Mouse (Mus musculus): ENCODE results near the gene Fam20b. TPM values are rescaled to one million over a fixed set of nuclear protein-coding genes. Genes with fewer than 3 reads are reported as not detected.

The Fam20b gene
- polyA plus RNA-seq, 1 experiment from 2014 or later, result 22.2 TPM

GRCm38 (mm10) chr1:156641808-156642207 is 77.1 kb downstream of the Fam20b start:
- no peak for DNase-seq (ENCODE audit: low spot score)
- no peak overlapping the region for H3K9ac ChIP-seq (ENCODE audit: low read depth, low read length)
- ATAC-seq (replicated peaks; ENCODE audit: low FRiP score), result peak; percentile 60; the same call in 1 of the 2 replicates
- peaks cover 26% of the 10 kb centered on the region for H3K36me3 ChIP-seq (ENCODE audit: control insufficient read depth, insufficient read depth, low read length)
- no peak overlapping the region for H3K4me3 ChIP-seq (ENCODE audit: low read depth, low read length)
- no peak overlapping the region for H3K4me2 ChIP-seq
- no peaks in the 10 kb centered on the region for H3K27me3 ChIP-seq (replicated peaks; ENCODE audit: control insufficient read depth, insufficient read depth, low read length)
- no peaks in the 10 kb centered on the region for H3K9me3 ChIP-seq (ENCODE audit: control insufficient read depth, low read length)
- H3K4me1 ChIP-seq (replicated peaks; ENCODE audit: control insufficient read depth, insufficient read depth, low read length), result peaks cover 12% of the 10 kb centered on the region
- H3K27ac ChIP-seq (ENCODE audit: low read depth, low read length), result no peak overlapping the region
- WGBS, result 68% methylated on average over 10 of the region's 10 CpGs

- Histone ChIP-seq H3K9me3 (ENCODE audit: control insufficient read depth, low read length) (no peaks in the 10 kb centered on the region), H3K4me1 (replicated peaks; ENCODE audit: control insufficient read depth, insufficient read depth, low read length) (peaks cover 12% of the 10 kb centered on the region), H3K27me3 (replicated peaks; ENCODE audit: control insufficient read depth, insufficient read depth, low read length) (no peaks in the 10 kb centered on the region), H3K4me2 (no peak overlapping the region), H3K9ac (ENCODE audit: low read depth, low read length) (no peak overlapping the region), H3K36me3 (ENCODE audit: control insufficient read depth, insufficient read depth, low read length) (peaks cover 29% of the 10 kb centered on the region), H3K27ac (ENCODE audit: low read depth, low read length) (no peak overlapping the region), H3K4me3 (ENCODE audit: low read depth, low read length) (no peak overlapping the region)
- DNase-seq (ENCODE audit: low spot score) (no peak), ATAC-seq (replicated peaks; ENCODE audit: low FRiP score) (no peak)
- 82% methylated on average over 4 of the region's 4 CpGs for WGBS
Observed at GRCm38 (mm10) chr1:156640577-156640976, 78.3 kb downstream of the Fam20b start.

GRCm38 (mm10) chr1:156639455-156639854 is 79.4 kb downstream of the Fam20b start:
- Histone ChIP-seq H3K9ac (ENCODE audit: low read depth, low read length) (no peak overlapping the region), H3K4me3 (ENCODE audit: low read depth, low read length) (no peak overlapping the region), H3K27ac (ENCODE audit: low read depth, low read length) (no peak overlapping the region), H3K27me3 (replicated peaks; ENCODE audit: control insufficient read depth, insufficient read depth, low read length) (no peaks in the 10 kb centered on the region), H3K9me3 (ENCODE audit: control insufficient read depth, low read length) (no peaks in the 10 kb centered on the region), H3K36me3 (ENCODE audit: control insufficient read depth, insufficient read depth, low read length) (peaks cover 29% of the 10 kb centered on the region), H3K4me2 (no peak overlapping the region), H3K4me1 (replicated peaks; ENCODE audit: control insufficient read depth, insufficient read depth, low read length) (peaks cover 12% of the 10 kb centered on the region)
- ATAC-seq (replicated peaks; ENCODE audit: low FRiP score) (no peak), DNase-seq (ENCODE audit: low spot score) (no peak)
- WGBS, result 85% methylated on average over 5 of the region's 5 CpGs

- no peak overlapping the region for H3K4me2 ChIP-seq
- no peaks in the 10 kb centered on the region for H3K27me3 ChIP-seq (replicated peaks; ENCODE audit: control insufficient read depth, insufficient read depth, low read length)
- H3K9me3 ChIP-seq (ENCODE audit: control insufficient read depth, low read length), result no peaks in the 10 kb centered on the region
- H3K4me3 ChIP-seq (ENCODE audit: low read depth, low read length), result no peak overlapping the region
- ATAC-seq (replicated peaks; ENCODE audit: low FRiP score), result no peak
- H3K4me1 ChIP-seq (replicated peaks; ENCODE audit: control insufficient read depth, insufficient read depth, low read length), result no peaks in the 10 kb centered on the region
- no peak for DNase-seq (ENCODE audit: low spot score)
- WGBS, result 83% methylated on average over 2 of the region's 2 CpGs
- no peak overlapping the region for H3K27ac ChIP-seq (ENCODE audit: low read depth, low read length)
- peaks cover 24% of the 10 kb centered on the region for H3K36me3 ChIP-seq (ENCODE audit: control insufficient read depth, insufficient read depth, low read length)
- no peak overlapping the region for H3K9ac ChIP-seq (ENCODE audit: low read depth, low read length)
Observed at GRCm38 (mm10) chr1:156635148-156635547, 83.7 kb downstream of the Fam20b start.

- Histone ChIP-seq H3K36me3 (ENCODE audit: control insufficient read depth, insufficient read depth, low read length) (peaks cover 30% of the 10 kb centered on the region), H3K4me3 (ENCODE audit: low read depth, low read length) (no peak overlapping the region), H3K27ac (ENCODE audit: low read depth, low read length) (no peak overlapping the region), H3K9me3 (ENCODE audit: control insufficient read depth, low read length) (no peaks in the 10 kb centered on the region), H3K4me1 (replicated peaks; ENCODE audit: control insufficient read depth, insufficient read depth, low read length) (no peaks in the 10 kb centered on the region), H3K9ac (ENCODE audit: low read depth, low read length) (no peak overlapping the region), H3K4me2 (no peak overlapping the region), H3K27me3 (replicated peaks; ENCODE audit: control insufficient read depth, insufficient read depth, low read length) (no peaks in the 10 kb centered on the region)
- ATAC-seq (replicated peaks; ENCODE audit: low FRiP score), result no peak; the same call in 1 of the 2 replicates
- DNase-seq (ENCODE audit: low spot score), result no peak
- 79% methylated on average over 10 of the region's 10 CpGs for WGBS
Observed at GRCm38 (mm10) chr1:156633095-156633494, 85.8 kb downstream of the Fam20b start.

- no peaks in the 10 kb centered on the region for H3K27me3 ChIP-seq (replicated peaks; ENCODE audit: control insufficient read depth, insufficient read depth, low read length)
- H3K9ac ChIP-seq (ENCODE audit: low read depth, low read length), result no peak overlapping the region
- ATAC-seq (replicated peaks; ENCODE audit: low FRiP score) (no peak), DNase-seq (ENCODE audit: low spot score) (no peak)
- no peaks in the 10 kb centered on the region for H3K9me3 ChIP-seq (ENCODE audit: control insufficient read depth, low read length)
- H3K36me3 ChIP-seq (ENCODE audit: control insufficient read depth, insufficient read depth, low read length), result peaks cover 24% of the 10 kb centered on the region
- H3K27ac ChIP-seq (ENCODE audit: low read depth, low read length), result no peak overlapping the region
- no peak overlapping the region for H3K4me3 ChIP-seq (ENCODE audit: low read depth, low read length)
- H3K4me1 ChIP-seq (replicated peaks; ENCODE audit: control insufficient read depth, insufficient read depth, low read length), result no peaks in the 10 kb centered on the region
- no peak overlapping the region for H3K4me2 ChIP-seq
Observed at GRCm38 (mm10) chr1:156630965-156631364, 87.9 kb downstream of the Fam20b start.

GRCm38 (mm10) chr1:156629984-156630383 is 88.9 kb downstream of the Fam20b start:
- H3K4me2 ChIP-seq, result no peak overlapping the region
- no peak overlapping the region for H3K9ac ChIP-seq (ENCODE audit: low read depth, low read length)
- peaks cover 32% of the 10 kb centered on the region for H3K36me3 ChIP-seq (ENCODE audit: control insufficient read depth, insufficient read depth, low read length)
- 94% methylated on average over 8 of the region's 8 CpGs for WGBS
- H3K27me3 ChIP-seq (replicated peaks; ENCODE audit: control insufficient read depth, insufficient read depth, low read length), result no peaks in the 10 kb centered on the region
- ATAC-seq (replicated peaks; ENCODE audit: low FRiP score), result no peak
- DNase-seq (ENCODE audit: low spot score), result no peak
- no peak overlapping the region for H3K27ac ChIP-seq (ENCODE audit: low read depth, low read length)
- H3K9me3 ChIP-seq (ENCODE audit: control insufficient read depth, low read length), result no peaks in the 10 kb centered on the region
- no peak overlapping the region for H3K4me3 ChIP-seq (ENCODE audit: low read depth, low read length)
- no peaks in the 10 kb centered on the region for H3K4me1 ChIP-seq (replicated peaks; ENCODE audit: control insufficient read depth, insufficient read depth, low read length)

Other genes starting within 250 kb of the Fam20b start
- 29.3 and 32.2 TPM in 2 replicates for gene Soat1, start 244.8 kb downstream of the Fam20b start, polyA plus RNA-seq (2014; fragmentation: Nextera tagmentation; extraction: Ambion mirVana)
- 0.08 and 0.14 TPM in 2 replicates for gene Gm10031, start 195.1 kb downstream of the Fam20b start, polyA plus RNA-seq (2014; fragmentation: Nextera tagmentation; extraction: Ambion mirVana)
- gene Abl2, start 160.3 kb downstream of the Fam20b start, polyA plus RNA-seq (2014; fragmentation: Nextera tagmentation; extraction: Ambion mirVana), result 3.0 and 4.0 TPM in 2 replicates
- 4.0 and 4.3 TPM in 2 replicates for gene Tor3a, start 44.7 kb downstream of the Fam20b start, polyA plus RNA-seq (2014; fragmentation: Nextera tagmentation; extraction: Ambion mirVana)
- gene Angptl1, start 119.5 kb upstream of the Fam20b start, polyA plus RNA-seq (2014; fragmentation: Nextera tagmentation; extraction: Ambion mirVana), result 0.92 and 1.1 TPM in 2 replicates
- gene Ralgps2, start 220.5 kb upstream of the Fam20b start, polyA plus RNA-seq (2014; fragmentation: Nextera tagmentation; extraction: Ambion mirVana), result 33.6 and 38.6 TPM in 2 replicates